Mouse (Mus musculus) thymus, postnatal 25 days (tissue): ENCODE data around the gene Cplx1.
A peak's percentile ranks its signal among the peaks of the same experiment; 100 is the strongest.
"Not testable (repeated sequence)": the region's sequence is repeated elsewhere in the genome, so short reads cannot be mapped to it uniquely, and the experiment has no call there.

Experiments used
- DNase-seq: peaks from one replicate; pipeline ENCODE4 v3.0.0; 2022

Gene Cplx1

DNA sequence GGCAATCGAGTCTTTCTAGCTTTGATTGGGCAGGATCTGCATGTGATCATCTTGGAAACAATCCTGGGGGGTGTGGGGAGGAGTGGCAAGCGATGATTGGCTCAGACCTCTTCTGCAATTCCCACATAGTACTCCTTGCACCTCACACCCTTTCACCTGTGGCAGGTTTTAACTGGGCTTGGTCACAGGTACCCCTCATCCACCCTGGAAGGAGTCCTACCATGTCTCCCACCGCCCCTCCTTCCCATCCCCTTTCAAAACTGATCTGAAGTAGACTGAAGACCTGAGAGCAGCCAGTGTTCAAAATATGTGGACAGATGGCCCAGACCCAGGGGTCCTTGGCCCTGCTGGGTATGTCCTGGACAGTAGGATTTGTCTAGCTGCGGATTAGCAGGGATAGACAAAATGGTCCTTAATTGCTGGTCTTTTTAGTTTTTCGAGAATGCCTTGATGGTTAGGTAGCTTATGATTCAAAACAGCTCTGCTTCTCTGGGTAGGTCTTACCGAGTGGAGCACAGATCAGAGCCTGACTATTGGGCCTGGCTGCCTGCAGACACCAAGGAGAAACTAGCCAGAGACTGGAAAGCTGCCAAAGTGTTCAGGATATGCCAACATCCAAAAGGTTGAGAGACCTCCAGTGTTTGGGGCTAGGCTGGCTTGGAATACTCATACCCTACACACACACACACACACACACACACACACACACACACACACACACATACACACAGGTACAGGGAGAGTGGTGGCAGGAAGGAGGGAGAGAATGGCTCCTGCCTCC is 34.1 kb downstream of the Cplx1 start:
- DNase-seq = no peak

DNA sequence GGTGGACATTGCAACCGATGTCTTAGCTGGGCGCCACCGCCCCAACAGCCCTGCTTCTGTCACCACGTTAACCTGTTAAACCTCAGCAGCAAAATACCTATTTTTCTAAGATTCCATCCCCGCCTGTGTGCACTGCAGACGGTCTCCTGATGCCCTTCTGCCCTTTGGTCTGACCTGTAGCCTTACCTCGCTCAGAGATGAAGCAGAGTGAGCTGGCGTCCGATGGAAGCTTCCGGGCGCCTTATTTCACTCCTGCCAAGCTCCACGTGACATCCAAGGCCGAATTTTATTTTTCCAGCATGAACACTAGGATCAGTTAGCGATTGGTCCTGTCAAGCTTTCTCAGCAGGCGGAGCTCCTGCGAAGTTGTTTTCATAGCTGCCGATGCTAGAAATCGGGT is 47.5 kb downstream of the Cplx1 start:
- no peak for DNase-seq

DNA sequence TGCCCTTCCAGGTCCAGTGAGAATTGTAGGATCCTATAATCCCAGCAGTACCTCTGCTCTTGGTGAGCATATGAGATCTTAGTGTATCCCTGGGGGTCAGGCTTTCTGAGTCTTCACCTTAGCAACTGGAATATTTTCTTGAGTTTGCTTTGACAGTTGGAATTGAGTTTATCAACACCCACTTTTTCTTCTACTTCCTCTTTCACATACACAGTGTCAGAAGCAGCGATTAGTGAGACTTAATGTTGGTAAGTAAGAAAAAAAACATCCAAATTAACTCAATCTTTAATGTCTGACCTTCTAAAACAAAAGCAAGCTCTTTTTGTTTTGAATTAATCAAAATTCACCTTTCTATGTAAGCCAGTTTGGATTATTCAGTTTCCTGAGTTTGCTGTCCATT is 48.3 kb downstream of the Cplx1 start:
- DNase-seq = no peak

DNA sequence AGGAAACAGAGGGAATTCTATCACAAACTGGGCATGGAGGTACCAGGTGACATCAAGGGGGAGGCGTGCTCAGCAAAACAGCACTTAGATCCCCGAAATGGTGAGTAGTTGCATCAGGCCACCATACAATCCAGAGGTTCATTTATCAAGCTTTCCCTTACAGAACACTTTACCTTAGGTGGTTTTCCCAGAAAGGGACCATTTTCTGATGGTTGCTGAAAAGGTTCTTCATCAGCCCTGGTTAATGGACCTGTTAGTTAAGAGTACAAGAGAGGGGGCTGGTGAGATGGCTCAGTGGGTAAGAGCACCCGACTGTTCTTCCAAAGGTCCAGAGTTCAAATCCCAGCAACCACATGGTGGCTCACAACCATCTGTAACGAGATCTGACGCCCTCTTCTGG is 63.7 kb downstream of the Cplx1 start:
- not testable (repeated sequence) for DNase-seq

DNA sequence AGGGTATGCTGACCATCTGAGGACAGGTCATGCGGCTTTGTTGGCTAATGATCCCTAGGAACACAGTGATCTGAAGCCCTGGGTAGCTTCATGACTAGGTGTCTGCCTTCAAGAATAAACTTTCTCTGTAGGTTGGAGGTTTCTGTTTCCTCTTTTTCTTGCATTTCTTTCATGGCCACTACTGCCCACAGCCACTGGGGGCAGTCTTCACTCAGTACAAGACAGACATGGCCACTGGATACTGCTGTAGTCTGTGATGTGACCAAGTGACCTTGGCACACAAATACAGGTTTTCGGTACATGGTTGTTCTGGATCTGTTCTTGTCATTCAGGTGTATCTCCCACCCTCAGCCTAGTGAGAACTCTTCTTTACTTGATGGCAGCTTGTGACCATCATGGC is 64.6 kb downstream of the Cplx1 start:
- DNase-seq = peak; percentile 30

DNA sequence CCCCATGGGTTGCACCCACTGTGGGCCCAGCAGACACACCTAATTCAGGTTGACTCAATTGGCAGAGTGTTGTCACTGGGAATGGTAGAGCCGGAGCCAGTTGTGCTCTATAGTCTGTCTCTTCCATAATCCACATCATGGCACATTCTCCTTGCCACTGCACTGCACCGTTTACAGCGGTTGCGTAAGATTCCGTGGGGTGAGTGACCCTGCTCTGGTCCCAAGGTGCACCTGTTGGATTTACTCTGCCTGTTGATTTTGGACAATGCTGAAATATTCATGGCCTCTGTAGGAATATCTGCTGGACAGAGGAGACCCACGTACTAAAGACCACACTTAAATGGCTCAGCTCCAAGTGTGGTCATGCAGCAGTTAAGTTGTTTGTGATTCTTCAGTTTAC is 66.8 kb downstream of the Cplx1 start:
- DNase-seq = no peak

GRCm38 (mm10) chr5:108475977-108476376 is 73.8 kb downstream of the Cplx1 start:
- DNase-seq = no peak

- no peak for DNase-seq
These were observed 76.1 kb downstream of the Cplx1 start for GRCm38 (mm10) chr5:108473737-108474136.

DNA sequence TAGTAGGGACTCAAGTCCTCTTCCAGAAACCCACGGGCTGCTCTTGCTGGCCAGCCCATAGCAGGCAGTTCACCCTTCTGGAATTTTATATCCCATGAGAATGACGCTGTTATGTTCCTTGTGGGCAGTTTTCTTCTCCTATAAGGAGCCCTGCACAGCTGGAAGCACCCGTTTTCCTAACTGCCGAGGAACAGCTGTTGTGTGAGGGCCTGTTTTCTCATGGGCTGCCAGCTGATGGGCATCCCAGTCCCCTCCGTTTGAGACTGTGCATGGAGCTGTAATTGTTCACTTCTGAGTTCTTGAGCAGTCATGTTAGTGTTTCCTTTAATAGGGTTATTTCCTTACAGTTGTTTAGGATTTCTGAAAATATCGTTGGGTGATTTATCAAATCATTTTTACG is 80.2 kb downstream of the Cplx1 start:
- DNase-seq = no peak
